Mouse (Mus musculus): ENCODE results near the gene Uts2r.

GRCm38 (mm10) chr11:121176285-121177270 is 16.5 kb downstream of the Uts2r start:
- TF ChIP-seq CTCF (conservative IDR thresholded peaks at IDR 0.05; ENCODE audit: low read length) = peak; percentile 96
- no peak for TF ChIP-seq NANOG (IDR thresholded peaks at IDR 0.05; ENCODE audit: borderline replicate concordance, low read length)

Data from E14TG2a.4 (cell line).